ENCODE assay signal across 10 mouse cellular contexts in genomic region chr7:102000921-102001630, GRCm38 (mm10). TPM values are rescaled to one million over a fixed set of nuclear protein-coding genes. Genes with fewer than 3 reads are reported as not detected.
DNase-seq lines count a peak whose midpoint lies in the region; ATAC-seq and TF ChIP-seq lines count a peak whose summit lies in the region.
"Had no signal": no experiment of that assay in that cellular context is flagged by ENCODE, and none has a peak within 500 bp of the region (broad histone marks: within the 10 kb centered on the region; RNA-seq: fewer than 3 reads in every experiment).

No protein-coding gene starts in this region.

- H3K27me3 ChIP-seq in heart, adult 2 months (ENCODE audit: control insufficient read depth, insufficient read depth, low read length), result no peaks in the 10 kb centered on the region
- no peaks in the 10 kb centered on the region for H3K27me3 ChIP-seq in heart, embryonic 12.5 days (replicated peaks)
- no peaks in the 10 kb centered on the region for H3K27me3 ChIP-seq in E14TG2a.4 (ENCODE audit: insufficient read depth, low read length)
- no peaks in the 10 kb centered on the region for H3K27me3 ChIP-seq in liver, embryonic 11.5 days (replicated peaks; ENCODE audit: control insufficient read depth, insufficient read depth, low read length)
- H3K27me3 ChIP-seq: limb, embryonic 12.5 days had no signal

- peak overlapping the region; percentile 28; the same call in 1 of the 2 replicates for H3K27ac ChIP-seq in heart, adult 2 months
- H3K27ac ChIP-seq in heart, embryonic 12.5 days (ENCODE audit: poor library complexity, severe bottlenecking), result no peak overlapping the region
- H3K27ac ChIP-seq in liver, embryonic 11.5 days (ENCODE audit: low read depth, low read length), result no peak overlapping the region
- H3K27ac ChIP-seq: limb, embryonic 12.5 days had no signal

- no peaks in the 10 kb centered on the region for H3K9me3 ChIP-seq in heart, embryonic 12.5 days (replicated peaks)
- H3K9me3 ChIP-seq in E14TG2a.4 (ENCODE audit: low read length), result no peaks in the 10 kb centered on the region
- H3K9me3 ChIP-seq in liver, embryonic 11.5 days (ENCODE audit: control insufficient read depth, low read length), result no peaks in the 10 kb centered on the region
- H3K9me3 ChIP-seq: G1E; limb, embryonic 12.5 days had no signal

- H3K79me2 ChIP-seq in heart, adult 2 months (replicated peaks; ENCODE audit: control insufficient read depth, insufficient read depth, low read length), result no peaks in the 10 kb centered on the region; the same call in 1 of the 2 replicates

- no peak for TF ChIP-seq EP300 in heart, adult 2 months (IDR thresholded peaks at IDR 0.05; ENCODE audit: insufficient read depth, low read depth, low read length)

- H3K4me1 ChIP-seq in heart, adult 2 months (ENCODE audit: control insufficient read depth, insufficient read depth, low read length), result peaks cover 2% of the 10 kb centered on the region
- no peaks in the 10 kb centered on the region; the same call in 1 of the 2 replicates for H3K4me1 ChIP-seq in heart, embryonic 12.5 days (replicated peaks)
- peaks cover 41% of the 10 kb centered on the region for H3K4me1 ChIP-seq in E14TG2a.4 (replicated peaks; ENCODE audit: low read depth, low read length)
- H3K4me1 ChIP-seq in liver, embryonic 11.5 days (replicated peaks; ENCODE audit: control insufficient read depth, insufficient read depth, low read length), result peaks cover 6% of the 10 kb centered on the region; the same call in 1 of the 2 replicates
- H3K4me1 ChIP-seq: limb, embryonic 12.5 days had no signal

- H3K9ac ChIP-seq in heart, adult 2 months (ENCODE audit: low read depth, low read length), result no peak overlapping the region
- H3K9ac ChIP-seq in heart, embryonic 12.5 days, result no peak overlapping the region
- H3K9ac ChIP-seq in liver, embryonic 11.5 days (ENCODE audit: low read depth, low read length), result no peak overlapping the region
- H3K9ac ChIP-seq: limb, embryonic 12.5 days had no signal

- TF ChIP-seq POLR2A in heart, adult 2 months (IDR thresholded peaks at IDR 0.05; ENCODE audit: insufficient read depth, low read depth, low read length), result no peak

- peaks cover 5% of the 10 kb centered on the region for H3K36me3 ChIP-seq in heart, adult 2 months (ENCODE audit: control insufficient read depth, insufficient read depth, low read length)
- peaks cover 86% of the 10 kb centered on the region for H3K36me3 ChIP-seq in heart, embryonic 12.5 days
- H3K36me3 ChIP-seq in E14TG2a.4 (ENCODE audit: insufficient read depth, low read length), result peaks cover 100% of the 10 kb centered on the region
- H3K36me3 ChIP-seq in liver, embryonic 11.5 days (ENCODE audit: control insufficient read depth, insufficient read depth, low read length), result peaks cover 72% of the 10 kb centered on the region

- no peak for ATAC-seq in heart, embryonic 12.5 days (ENCODE audit: insufficient number of reproducible peaks, low FRiP score)
- no peak for ATAC-seq in liver, embryonic 11.5 days (replicated peaks; ENCODE audit: low FRiP score)

- peak; percentile 61 to 73 for DNase-seq in heart, adult 2 months
- peak; percentile 59 for DNase-seq in cerebellum, adult 9-10 months
- DNase-seq in heart, postnatal 25 days (ENCODE audit: low spot score), result peak; percentile 56
- DNase-seq in urinary bladder, postnatal 4 days (ENCODE audit: low spot score in 2 of 2), result peak; percentile 47 to 59
- no peak for DNase-seq in kidney, postnatal 36 days
- no peak for DNase-seq in liver, embryonic 11.5 days (ENCODE audit: low spot score)

- no peak overlapping the region for H3K4me2 ChIP-seq in heart, embryonic 12.5 days
- H3K4me2 ChIP-seq in liver, embryonic 11.5 days, result no peak overlapping the region
- H3K4me2 ChIP-seq: limb, embryonic 12.5 days had no signal

- TF ChIP-seq CTCF in heart, adult 2 months (IDR thresholded peaks at IDR 0.05), result no peak
- TF ChIP-seq CTCF in E14TG2a.4 (conservative IDR thresholded peaks at IDR 0.05; ENCODE audit: low read length), result no peak

- intact Hi-C loops in heart, adult 2 months (cut with DNase I), result no loop called here
- intact Hi-C loops in heart, postnatal 25 days (cut with DNase I), result no loop called here

- H3K4me3 ChIP-seq in heart, adult 2 months, result no peak overlapping the region
- H3K4me3 ChIP-seq in heart, embryonic 12.5 days, result no peak overlapping the region
- peak overlapping the region; percentile 53 for H3K4me3 ChIP-seq in E14TG2a.4 (replicated peaks; ENCODE audit: low read length)
- no peak overlapping the region for H3K4me3 ChIP-seq in liver, embryonic 11.5 days (ENCODE audit: low read depth, low read length)
- H3K4me3 ChIP-seq: limb, embryonic 12.5 days had no signal

- WGBS in heart, adult 2 months, result 62% methylated on average over 26 of the region's 26 CpGs
- 88% methylated on average over 26 of the region's 26 CpGs for WGBS in heart, embryonic 12.5 days
- 94% methylated on average over 26 of the region's 26 CpGs for WGBS in liver, embryonic 11.5 days

RNA-seq across cellular contexts. Expression of gene Il18bp, which starts 17.4 kb away (rescaled TPM):
- 10 to 100 TPM in 1 of 2 experiments, 1 to 10 TPM in 1; 8.6 to 12.3 TPM for total RNA-seq in heart, adult 2 months (2021)
- polyA plus RNA-seq in heart, adult 2 months (2012; rRNA removed), result 14.4 and 21.8 TPM in 2 replicates
- polyA plus RNA-seq in heart, embryonic 12.5 days (2016; fragmentation: Nextera tagmentation; extraction: Ambion mirVana), result 1.8 TPM in 2 replicates
- 1 to 10 TPM; 6.5 to 6.8 TPM for total RNA-seq in heart, postnatal 25 days (2021)
- polyA plus RNA-seq in liver, embryonic 11.5 days (2014; fragmentation: Nextera tagmentation; extraction: Ambion mirVana), result 2.4 and 3.9 TPM in 2 replicates

Comparison
In these comparisons a context has a peak if more than half of its experiments do, and no peak if none do; other contexts are left out.
1. DNase-seq: peak in heart, adult 2 months (2 of 2), cerebellum, adult 9-10 months (single experiment), heart, postnatal 25 days (single experiment) and urinary bladder, postnatal 4 days (2 of 2); none in kidney, postnatal 36 days (0 of 2) and liver, embryonic 11.5 days (single experiment).